Mouse (Mus musculus) hindbrain, embryonic 12.5 days (tissue): ENCODE data around the gene Nabp2. TPM values are rescaled to one million over a fixed set of nuclear protein-coding genes. Genes with fewer than 3 reads are reported as not detected.
A peak's percentile ranks its signal among the peaks of the same experiment; 100 is the strongest.

Experiments
- ATAC-seq: fragments of 200-750 bp; cut with Nextera tagmentation; 2 replicates; pipeline ENCODE4 v1.8.0; 2017; ENCODE audit warnings: moderate TSS enrichment; ENCODE audit not compliant: low FRiP score
- H3K27ac ChIP-seq: fragments of 300-500 bp; sonication (generic); 2 replicates; pipeline ENCODE4 v1.5.1; 2016; ENCODE audit warnings: mild to moderate bottlenecking
- H3K27me3 ChIP-seq: fragments of 300-500 bp; sonication (generic); 2 replicates; pipeline ENCODE4 v1.6.1; 2016; ENCODE audit warnings: mild to moderate bottlenecking
- H3K36me3 ChIP-seq: fragments of 300-500 bp; sonication (generic); 2 replicates; pipeline ENCODE4 v1.6.1; 2016; ENCODE audit warnings: mild to moderate bottlenecking
- H3K4me1 ChIP-seq: fragments of 300-500 bp; sonication (generic); 2 replicates; pipeline ENCODE4 v1.6.1; 2016
- H3K4me2 ChIP-seq: fragments of 300-500 bp; sonication (generic); replicated peaks from 2 replicates; pipeline ENCODE4 v1.6.1; 2016; ENCODE audit warnings: mild to moderate bottlenecking
- H3K4me3 ChIP-seq: fragments of 300-500 bp; sonication (generic); 2 replicates; pipeline ENCODE4 v1.5.1; 2016; ENCODE audit warnings: mild to moderate bottlenecking
- H3K9ac ChIP-seq: fragments of 300-500 bp; sonication (generic); 2 replicates; pipeline ENCODE4 v1.6.1; 2016; ENCODE audit warnings: mild to moderate bottlenecking, moderate library complexity
- H3K9me3 ChIP-seq: fragments of 300-500 bp; sonication (generic); replicated peaks from 2 replicates; pipeline ENCODE4 v1.6.1; 2016; ENCODE audit warnings: mild to moderate bottlenecking
- WGBS: fragments of 180-500 bp; shearing (Covaris S2); methylation state at CpG from one replicate; pipeline ENCODE4 v1.1.7; 2016; 5-methylcytosine and 5-hydroxymethylcytosine counted together
- polyA plus RNA-seq: library from polyadenylated mRNA; unstranded; fragments of >200 nt; fragmentation: Nextera tagmentation; extraction: Ambion mirVana; gene quantifications from 2 replicates; pipeline ENCODE4 v1.2.1, GENCODE M21; 2016

Nabp2 gene
- 102 and 104 TPM in 2 replicates for polyA plus RNA-seq

GRCm38 (mm10) chr10:128411211-128412054 lies at the start of gene Nabp2, which contains the start of gene Rnf41:
TSS of gene Nabp2 (minus strand) at chr10:128411492.
TSS of gene Rnf41 (plus strand) at chr10:128411657.
- 0% methylated on average over 50 of the region's 50 CpGs for WGBS
- Histone ChIP-seq H3K9ac (peak within 1 kb of the TSS; percentile 91), H3K4me1 (peaks cover 44% of the 10 kb centered on the region)

GRCm38 (mm10) chr10:128460270-128460630 lies 49.0 kb upstream of the Nabp2 start:
- 1% methylated on average over 5 of the region's 5 CpGs for WGBS
- Histone ChIP-seq H3K36me3 (peaks cover 37% of the 10 kb centered on the region), H3K27ac (peak overlapping the region; percentile 98), H3K4me3 (peak overlapping the region; percentile 91), H3K4me1 (peaks cover 12% of the 10 kb centered on the region), H3K9ac (peak overlapping the region; percentile 100), H3K27me3 (no peaks in the 10 kb centered on the region), H3K9me3 (no peaks in the 10 kb centered on the region), H3K4me2 (peak overlapping the region; percentile 68)
- ATAC-seq, result no peak

More at GRCm38 (mm10) chr10:128411211-128412054, at the start of gene Nabp2, which contains the start of gene Rnf41:
- Histone ChIP-seq H3K9me3 (no peaks in the 10 kb centered on the region), H3K27ac (peak within 1 kb of the TSS; percentile 96), H3K36me3 (peaks cover 31% of the 10 kb centered on the region), H3K4me2 (peak within 1 kb of the TSS; percentile 95), H3K27me3 (no peaks in the 10 kb centered on the region), H3K4me3 (peak within 1 kb of the TSS; percentile 87)
- ATAC-seq, result peak; percentile 90

- Histone ChIP-seq H3K4me3 (peak overlapping the region; percentile 91), H3K36me3 (peaks cover 32% of the 10 kb centered on the region)
- 1% methylated on average over 24 of the region's 67 CpGs for WGBS
These were observed 48.3 kb upstream of the Nabp2 start for GRCm38 (mm10) chr10:128459409-128460269.

GRCm38 (mm10) chr10:128458719-128459408 lies 47.6 kb upstream of the Nabp2 start, which contains the start of gene Smarcc2:
TSS of gene Smarcc2 (plus strand) at chr10:128459248.
- no peaks in the 10 kb centered on the region for H3K27me3 ChIP-seq
- no peaks in the 10 kb centered on the region for H3K9me3 ChIP-seq
- WGBS, result under 1% methylated on average over 79 of the region's 86 CpGs
- peak within 1 kb of the TSS; percentile 68 for H3K4me2 ChIP-seq
- H3K27ac ChIP-seq, result peak within 1 kb of the TSS; percentile 98
- H3K4me1 ChIP-seq, result peaks cover 12% of the 10 kb centered on the region
- peak; percentile 80 for ATAC-seq
- H3K4me3 ChIP-seq, result peak within 1 kb of the TSS; percentile 91
- H3K36me3 ChIP-seq, result peaks cover 24% of the 10 kb centered on the region
- H3K9ac ChIP-seq, result peak within 1 kb of the TSS; percentile 100

More at GRCm38 (mm10) chr10:128459409-128460269, 48.3 kb upstream of the Nabp2 start:
- H3K27ac ChIP-seq, result peak overlapping the region; percentile 98
- peak overlapping the region; percentile 68 for H3K4me2 ChIP-seq
- peak; percentile 66 for ATAC-seq
- H3K9me3 ChIP-seq, result no peaks in the 10 kb centered on the region
- H3K9ac ChIP-seq, result peak overlapping the region; percentile 100
- peaks cover 12% of the 10 kb centered on the region for H3K4me1 ChIP-seq
- no peaks in the 10 kb centered on the region for H3K27me3 ChIP-seq

- Histone ChIP-seq H3K4me2 (peak overlapping the region; percentile 68), H3K27me3 (no peaks in the 10 kb centered on the region), H3K9ac (peak overlapping the region; percentile 100), H3K36me3 (peaks cover 20% of the 10 kb centered on the region), H3K9me3 (no peaks in the 10 kb centered on the region), H3K27ac (peak overlapping the region; percentile 98), H3K4me3 (peak overlapping the region; percentile 91), H3K4me1 (peaks cover 12% of the 10 kb centered on the region)
- ATAC-seq, result peak; percentile 72
- WGBS, result under 1% methylated on average over 29 of the region's 29 CpGs
These were observed 47.0 kb upstream of the Nabp2 start for GRCm38 (mm10) chr10:128458348-128458718.

- H3K4me2 ChIP-seq, result no peak overlapping the region
- no peaks in the 10 kb centered on the region for H3K27me3 ChIP-seq
- 85% methylated on average over 6 of the region's 6 CpGs for WGBS
- peaks cover 12% of the 10 kb centered on the region for H3K4me1 ChIP-seq
- H3K9ac ChIP-seq, result no peak overlapping the region
- H3K9me3 ChIP-seq, result no peaks in the 10 kb centered on the region
- no peak overlapping the region for H3K4me3 ChIP-seq
- ATAC-seq, result no peak
- H3K36me3 ChIP-seq, result peaks cover 14% of the 10 kb centered on the region
- no peak overlapping the region for H3K27ac ChIP-seq
These were observed 46.4 kb upstream of the Nabp2 start for GRCm38 (mm10) chr10:128457676-128458075.

- no peak overlapping the region for H3K9ac ChIP-seq
- H3K27ac ChIP-seq, result no peak overlapping the region
- WGBS, result 5% methylated on average over 6 of the region's 6 CpGs
- H3K9me3 ChIP-seq, result no peaks in the 10 kb centered on the region
- H3K4me3 ChIP-seq, result no peak overlapping the region
- no peaks in the 10 kb centered on the region for H3K36me3 ChIP-seq
- no peaks in the 10 kb centered on the region for H3K27me3 ChIP-seq
- H3K4me1 ChIP-seq, result peaks cover 2% of the 10 kb centered on the region
- 0 out of 2 replicates have a peak overlapping the region, but pooled peaks have one; percentile 31 for H3K4me2 ChIP-seq
- no peak for ATAC-seq
These were observed 44.0 kb upstream of the Nabp2 start for GRCm38 (mm10) chr10:128455280-128455679.

- no peak for ATAC-seq
- Histone ChIP-seq H3K27me3 (no peaks in the 10 kb centered on the region), H3K4me2 (no peak overlapping the region), H3K4me1 (no peaks in the 10 kb centered on the region), H3K4me3 (no peak overlapping the region), H3K27ac (no peak overlapping the region), H3K9ac (no peak overlapping the region), H3K9me3 (no peaks in the 10 kb centered on the region), H3K36me3 (no peaks in the 10 kb centered on the region)
- 82% methylated on average over 3 of the region's 3 CpGs for WGBS
These were observed 43.2 kb upstream of the Nabp2 start for GRCm38 (mm10) chr10:128454471-128454870.

GRCm38 (mm10) chr10:128451014-128451413 lies 39.7 kb upstream of the Nabp2 start:
- Histone ChIP-seq H3K27me3 (no peaks in the 10 kb centered on the region), H3K4me2 (no peak overlapping the region), H3K27ac (no peak overlapping the region), H3K9me3 (no peaks in the 10 kb centered on the region), H3K4me1 (no peaks in the 10 kb centered on the region), H3K4me3 (no peak overlapping the region), H3K9ac (no peak overlapping the region), H3K36me3 (no peaks in the 10 kb centered on the region)
- no peak for ATAC-seq
- WGBS, result 82% methylated on average over 6 of the region's 6 CpGs

GRCm38 (mm10) chr10:128445407-128445806 lies 34.1 kb upstream of the Nabp2 start:
- 90% methylated on average over 4 of the region's 4 CpGs for WGBS
- H3K27me3 ChIP-seq, result no peaks in the 10 kb centered on the region
- H3K4me1 ChIP-seq, result no peaks in the 10 kb centered on the region

GRCm38 (mm10) chr10:128444354-128444753 lies 33.1 kb upstream of the Nabp2 start:
- no peak overlapping the region for H3K9ac ChIP-seq
- H3K27me3 ChIP-seq, result no peaks in the 10 kb centered on the region
- WGBS, result 73% methylated on average over 6 of the region's 6 CpGs
- no peak for ATAC-seq
- no peak overlapping the region for H3K27ac ChIP-seq
- no peaks in the 10 kb centered on the region for H3K9me3 ChIP-seq
- no peak overlapping the region for H3K4me3 ChIP-seq
- H3K36me3 ChIP-seq, result peaks cover 21% of the 10 kb centered on the region
- H3K4me1 ChIP-seq, result no peaks in the 10 kb centered on the region
- no peak overlapping the region for H3K4me2 ChIP-seq

More at GRCm38 (mm10) chr10:128445407-128445806, 34.1 kb upstream of the Nabp2 start:
- H3K4me3 ChIP-seq, result no peak overlapping the region
- peaks cover 10% of the 10 kb centered on the region for H3K36me3 ChIP-seq
- H3K27ac ChIP-seq, result no peak overlapping the region
- no peak for ATAC-seq
- no peaks in the 10 kb centered on the region for H3K9me3 ChIP-seq
- no peak overlapping the region for H3K4me2 ChIP-seq
- H3K9ac ChIP-seq, result no peak overlapping the region
